Mouse (Mus musculus) hindbrain, embryonic 10.5 days (tissue): ENCODE results near the gene Hist2h3b. TPM values are rescaled to one million over a fixed set of nuclear protein-coding genes. Genes with fewer than 3 reads are reported as not detected.

ENCODE experiments used
- DNase-seq: peaks from one replicate; pipeline ENCODE4 v3.0.0-alpha.2; 2017; ENCODE audit warnings: low spot score
- H3K27ac ChIP-seq: fragments of 300-500 bp; sonication (generic); 2 replicates; pipeline ENCODE4 v1.5.1; 2016; ENCODE audit warnings: mild to moderate bottlenecking, moderate library complexity
- H3K27me3 ChIP-seq: fragments of 300-500 bp; sonication (generic); 2 replicates; pipeline ENCODE4 v1.6.1; 2016; ENCODE audit warnings: mild to moderate bottlenecking; ENCODE audit not compliant: poor library complexity, insufficient read depth, severe bottlenecking
- H3K36me3 ChIP-seq: fragments of 300-500 bp; sonication (generic); 2 replicates; pipeline ENCODE4 v1.6.1; 2016; ENCODE audit warnings: mild to moderate bottlenecking, moderate library complexity
- H3K4me1 ChIP-seq: fragments of 300-500 bp; sonication (generic); replicated peaks from 2 replicates; pipeline ENCODE4 v1.6.1; 2016; ENCODE audit warnings: mild to moderate bottlenecking
- H3K4me3 ChIP-seq: fragments of 300-500 bp; sonication (generic); 2 replicates; pipeline ENCODE4 v1.5.1; 2016; ENCODE audit warnings: mild to moderate bottlenecking, moderate library complexity
- H3K9me3 ChIP-seq: fragments of 300-500 bp; sonication (generic); 2 replicates; pipeline ENCODE4 v1.6.1; 2016; ENCODE audit warnings: mild to moderate bottlenecking, moderate library complexity
- WGBS: fragments of 180-500 bp; shearing (Covaris S2); methylation state at CpG from one replicate; pipeline ENCODE4 v1.1.7; 2016; 5-methylcytosine and 5-hydroxymethylcytosine counted together
- polyA plus RNA-seq: library from polyadenylated mRNA; unstranded; fragments of >200 nt; fragmentation: Nextera tagmentation; extraction: Ambion mirVana; gene quantifications from 2 replicates; pipeline ENCODE4 v1.2.1, GENCODE M21; 2016

Hist2h3b gene
- polyA plus RNA-seq, 1 experiment from 2014 or later, result 51.9 TPM

GRCm38 (mm10) chr3:96300706-96301529, 32.5 kb downstream of the Hist2h3b start:
- 76% methylated on average over 26 of the region's 26 CpGs for WGBS
- no peaks in the 10 kb centered on the region for H3K36me3 ChIP-seq
- no peaks in the 10 kb centered on the region for H3K9me3 ChIP-seq
- H3K27ac ChIP-seq, result no peak overlapping the region
- no peak for DNase-seq
- no peak overlapping the region for H3K4me3 ChIP-seq
- H3K4me1 ChIP-seq, result no peaks in the 10 kb centered on the region
- peaks cover 10% of the 10 kb centered on the region for H3K27me3 ChIP-seq

GRCm38 (mm10) chr3:96302076-96302475, 33.6 kb downstream of the Hist2h3b start:
- no peak overlapping the region for H3K27ac ChIP-seq
- no peaks in the 10 kb centered on the region for H3K36me3 ChIP-seq
- WGBS, result 83% methylated on average over 5 of the region's 5 CpGs
- no peak for DNase-seq
- H3K27me3 ChIP-seq, result peaks cover 10% of the 10 kb centered on the region
- H3K4me3 ChIP-seq, result no peak overlapping the region
- no peaks in the 10 kb centered on the region for H3K9me3 ChIP-seq
- H3K4me1 ChIP-seq, result no peaks in the 10 kb centered on the region

- DNase-seq, result no peak
- WGBS, result 89% methylated on average over 9 of the region's 9 CpGs
- no peaks in the 10 kb centered on the region for H3K9me3 ChIP-seq
- H3K27ac ChIP-seq, result no peak overlapping the region
- H3K36me3 ChIP-seq, result no peaks in the 10 kb centered on the region
- H3K4me1 ChIP-seq, result no peaks in the 10 kb centered on the region
- H3K27me3 ChIP-seq, result peaks cover 5% of the 10 kb centered on the region
- no peak overlapping the region for H3K4me3 ChIP-seq
These were observed 38.1 kb downstream of the Hist2h3b start for GRCm38 (mm10) chr3:96306506-96306905.

DNA sequence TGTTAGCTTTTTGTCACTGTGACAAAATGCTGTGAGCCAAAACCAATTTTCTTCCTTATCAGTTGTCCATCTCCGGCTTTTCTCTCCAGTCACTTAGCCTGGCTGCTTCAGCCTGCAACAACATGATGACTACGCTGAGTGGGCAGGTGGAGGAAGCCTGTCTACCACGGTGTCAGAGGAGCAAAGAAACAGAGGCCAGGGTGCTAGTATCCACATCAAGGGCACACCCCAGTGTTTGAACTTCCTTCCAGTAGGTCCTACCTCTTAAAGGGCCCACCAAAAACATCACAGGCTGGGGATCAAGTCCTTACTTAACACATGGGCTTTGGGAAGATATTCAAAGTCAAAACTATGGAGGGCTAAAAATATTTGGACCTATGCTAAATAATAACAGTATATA, 41.0 kb downstream of the Hist2h3b start:
- H3K4me1 ChIP-seq, result peaks cover 4% of the 10 kb centered on the region; the same call in 1 of the 2 replicates
- no peaks in the 10 kb centered on the region for H3K36me3 ChIP-seq
- no peaks in the 10 kb centered on the region; the same call in 1 of the 2 replicates for H3K27me3 ChIP-seq
- H3K9me3 ChIP-seq, result no peaks in the 10 kb centered on the region
- H3K27ac ChIP-seq, result no peak overlapping the region
- H3K4me3 ChIP-seq, result no peak overlapping the region
- no peak for DNase-seq
- WGBS, result 70% methylated on average over 3 of the region's 3 CpGs

GRCm38 (mm10) chr3:96312341-96313098, 44.1 kb downstream of the Hist2h3b start:
- Histone ChIP-seq H3K4me3 (no peak overlapping the region), H3K9me3 (no peaks in the 10 kb centered on the region), H3K4me1 (peaks cover 4% of the 10 kb centered on the region; the same call in 1 of the 2 replicates), H3K36me3 (no peaks in the 10 kb centered on the region), H3K27me3 (no peaks in the 10 kb centered on the region), H3K27ac (no peak overlapping the region)
- 67% methylated on average over 8 of the region's 8 CpGs for WGBS
- no peak for DNase-seq

Other genes with a start within 250 kb of the Hist2h3b start
- gene Vps45, start 210.2 kb upstream of the Hist2h3b start, polyA plus RNA-seq, result 30.4 and 32.4 TPM in 2 replicates
- gene Otud7b, start 164.1 kb upstream of the Hist2h3b start, polyA plus RNA-seq, result 12.8 and 19.2 TPM in 2 replicates
- 10.4 and 11.4 TPM in 2 replicates for gene Mtmr11, start 106.7 kb upstream of the Hist2h3b start, polyA plus RNA-seq
- gene Sf3b4, start 96.3 kb upstream of the Hist2h3b start, polyA plus RNA-seq, result 250 and 259 TPM in 2 replicates
- gene Sv2a, start 87.5 kb upstream of the Hist2h3b start, polyA plus RNA-seq, result 3.7 and 15.3 TPM in 2 replicates
- gene Bola1, start 48.9 kb upstream of the Hist2h3b start, polyA plus RNA-seq, result 89.6 and 90.3 TPM in 2 replicates
- gene Hist2h2ab, start 48.8 kb upstream of the Hist2h3b start, polyA plus RNA-seq, result not detected in 2 replicates
- 7.6 and 12.0 TPM in 2 replicates for gene Hist2h2ac, start 47.8 kb upstream of the Hist2h3b start, polyA plus RNA-seq
- gene Hist2h2be, start 47.5 kb upstream of the Hist2h3b start, polyA plus RNA-seq, result 6.0 and 8.7 TPM in 2 replicates
- gene Hist2h3c2, start 29.5 kb upstream of the Hist2h3b start, polyA plus RNA-seq, result 7.9 and 8.4 TPM in 2 replicates
- 44.6 and 55.1 TPM in 2 replicates for gene Hist2h2aa2, start 28.4 kb upstream of the Hist2h3b start, polyA plus RNA-seq
- 11.3 and 13.4 TPM in 2 replicates for gene Hist2h2aa1, start 23.2 kb upstream of the Hist2h3b start, polyA plus RNA-seq
- 0.42 and 0.56 TPM in 2 replicates for gene Hist2h3c1, start 22.0 kb upstream of the Hist2h3b start, polyA plus RNA-seq
- 6.8 and 13.6 TPM in 2 replicates for gene Hist2h4, start 5.3 kb upstream of the Hist2h3b start, polyA plus RNA-seq
- gene Hist2h2bb, start 1.1 kb downstream of the Hist2h3b start, polyA plus RNA-seq, result 9.4 and 9.7 TPM in 2 replicates
- gene Fcgr1, start 25.3 kb downstream of the Hist2h3b start, polyA plus RNA-seq, result 1.7 and 1.9 TPM in 2 replicates
- gene BC107364, start 183.7 kb downstream of the Hist2h3b start, polyA plus RNA-seq, result 0.25 TPM in 1 of 2 replicates, not detected in the other